Mouse (Mus musculus): ENCODE data around the gene Aoc1.
"Not testable (repeated sequence)": the region's sequence is repeated elsewhere in the genome, so short reads cannot be mapped to it uniquely, and the experiment has no call there.

The Aoc1 gene

GRCm38 (mm10) chr6:48860851-48861250 is 11.8 kb upstream of the Aoc1 start:
- DNase-seq (ENCODE audit: low spot score in 2 of 2), result no peak

- DNase-seq (ENCODE audit: low spot score in 2 of 2), result no peak
These were observed 10.9 kb upstream of the Aoc1 start for GRCm38 (mm10) chr6:48861616-48862280.

DNA sequence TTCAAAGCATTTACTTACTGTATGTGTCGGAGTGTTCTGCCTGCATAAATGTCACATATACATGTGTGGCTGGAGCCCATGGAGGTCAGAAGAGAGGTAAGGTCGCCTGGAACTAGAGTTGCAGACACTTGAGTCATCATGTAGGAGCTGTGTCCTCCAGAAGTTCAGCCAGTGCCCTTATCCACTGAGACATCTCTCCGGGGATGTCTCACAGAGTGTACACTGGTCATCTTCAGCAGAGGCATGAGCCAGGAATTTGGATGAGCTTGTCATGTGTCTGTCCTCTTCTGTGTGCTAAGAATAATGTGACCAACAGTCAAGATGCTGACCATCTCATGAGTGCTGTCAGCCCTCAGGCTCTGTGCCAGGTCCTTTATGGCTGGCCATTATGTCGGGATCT is 9.9 kb upstream of the Aoc1 start:
- DNase-seq (ENCODE audit: low spot score in 2 of 2), result no peak

GRCm38 (mm10) chr6:48863488-48863887 is 9.2 kb upstream of the Aoc1 start:
- DNase-seq (ENCODE audit: low spot score in 2 of 2), result no peak

GRCm38 (mm10) chr6:48864181-48864580 is 8.5 kb upstream of the Aoc1 start:
- DNase-seq (ENCODE audit: low spot score in 2 of 2), result no peak

DNA sequence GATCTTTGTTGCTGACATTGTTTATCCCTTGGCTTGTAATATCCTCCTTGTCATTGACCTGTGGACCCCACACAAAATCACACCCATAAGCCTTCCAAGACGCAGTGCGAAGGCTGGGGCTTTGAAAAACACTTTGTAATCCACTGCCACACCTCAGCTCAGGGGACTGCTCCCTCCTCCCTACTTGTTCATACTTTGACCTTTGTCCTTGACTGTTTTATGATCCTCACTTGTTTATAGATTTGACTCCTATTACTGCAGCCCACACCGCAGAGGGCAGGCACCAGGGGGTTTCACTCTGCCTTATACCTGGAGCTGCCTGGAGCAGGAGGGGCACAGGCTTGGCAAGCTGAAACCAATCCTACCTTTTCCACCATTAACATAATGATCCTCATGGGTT is 8.0 kb upstream of the Aoc1 start:
- DNase-seq (ENCODE audit: low spot score in 2 of 2), result no peak

DNA sequence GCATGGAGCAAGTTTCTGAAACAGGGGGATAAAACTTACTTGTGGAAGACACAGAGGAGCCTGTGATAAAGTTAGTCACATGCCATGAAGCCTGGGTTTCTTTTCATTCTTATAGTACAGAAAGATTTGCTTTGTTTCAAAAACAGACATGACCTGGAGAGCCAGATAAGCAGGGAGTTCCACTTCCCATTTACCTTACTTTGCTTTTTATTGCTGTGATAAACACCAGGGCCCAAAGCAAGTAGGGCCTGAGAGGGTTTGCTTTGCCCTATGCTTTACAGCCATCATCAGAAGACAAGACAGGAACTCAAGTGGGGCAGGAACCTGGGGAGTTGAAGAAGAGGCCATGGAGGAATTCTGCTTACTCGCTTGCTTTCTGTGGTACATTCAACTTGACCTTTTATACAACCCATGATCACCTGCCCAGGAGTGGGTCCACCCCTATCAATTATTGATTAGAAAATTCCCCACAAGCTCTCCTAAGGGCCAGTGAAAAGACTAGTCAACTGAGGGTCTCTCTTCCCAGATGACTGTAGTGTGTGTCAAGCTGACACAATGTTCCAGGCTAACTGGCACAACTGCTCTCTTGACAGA is 7.4 kb upstream of the Aoc1 start:
- no peak for DNase-seq (ENCODE audit: low spot score in 2 of 2)

DNA sequence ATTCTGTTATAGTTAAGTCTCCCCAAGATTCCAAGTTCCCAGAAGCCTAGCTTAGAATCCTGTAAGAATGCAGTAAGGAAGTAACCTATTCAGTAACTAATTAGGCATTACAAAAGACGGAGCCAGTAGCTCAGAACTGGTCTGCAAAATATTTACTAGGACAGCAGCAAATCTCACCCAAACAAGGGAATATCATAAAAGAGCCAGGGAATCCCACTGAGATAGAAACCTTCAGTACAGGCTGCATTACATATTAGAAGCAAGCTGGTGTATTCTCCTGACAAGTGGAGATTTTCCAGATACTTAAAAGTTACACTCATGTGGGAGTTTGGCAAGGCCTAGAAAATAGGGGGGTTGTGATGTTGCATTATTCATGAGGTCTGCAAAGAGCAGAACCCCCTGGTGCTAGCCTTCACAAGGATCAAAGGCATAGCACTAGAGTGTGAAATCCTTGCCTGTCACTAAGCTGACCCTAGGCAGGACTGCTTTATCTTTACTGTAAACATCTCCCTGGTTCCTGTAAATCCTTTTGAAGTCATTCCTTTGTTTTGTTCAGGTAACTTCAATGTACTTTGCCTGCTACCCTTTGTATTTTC is 6.2 kb upstream of the Aoc1 start:
- DNase-seq (ENCODE audit: low spot score in 2 of 2), result not testable (repeated sequence)

DNA sequence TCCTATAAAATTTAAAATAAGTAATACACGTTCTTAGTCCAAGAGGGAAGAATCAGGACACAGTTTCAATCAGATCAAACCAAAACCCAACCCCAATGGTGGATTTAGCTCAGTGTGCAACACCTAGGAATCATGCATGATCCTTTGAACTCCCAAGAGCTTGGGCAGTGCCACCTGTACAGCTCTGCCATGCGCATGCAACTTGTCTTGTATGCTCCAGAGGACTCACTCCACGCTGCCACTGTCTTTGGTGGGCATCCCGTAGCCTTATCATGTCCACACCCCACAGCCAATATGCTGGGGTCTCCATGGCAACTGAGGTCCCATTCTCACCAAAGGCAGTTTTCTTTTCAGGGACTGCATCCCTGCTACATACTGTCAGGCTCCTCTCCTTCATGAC is 5.5 kb upstream of the Aoc1 start:
- DNase-seq (ENCODE audit: low spot score in 2 of 2), result no peak

DNA sequence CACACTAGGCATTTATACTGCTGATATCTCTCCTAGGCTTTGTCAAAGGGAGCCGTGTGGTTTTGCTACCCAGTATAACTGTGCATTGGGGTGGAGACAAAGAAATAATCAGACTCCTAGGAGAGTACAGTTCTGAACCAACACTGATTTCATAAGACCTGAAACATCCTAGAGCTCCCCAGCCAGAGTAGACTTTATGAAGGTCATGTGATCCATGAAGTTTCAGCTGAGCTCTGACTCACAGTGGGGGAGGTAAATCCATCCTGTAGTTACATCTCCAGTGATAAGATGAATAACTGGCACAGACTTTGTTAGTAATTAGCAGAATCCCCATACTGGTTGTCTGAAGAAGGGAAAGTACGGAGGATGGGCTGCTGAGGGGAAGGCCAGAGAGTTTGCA is 2.9 kb upstream of the Aoc1 start:
- DNase-seq (ENCODE audit: low spot score in 2 of 2), result no peak

DNA sequence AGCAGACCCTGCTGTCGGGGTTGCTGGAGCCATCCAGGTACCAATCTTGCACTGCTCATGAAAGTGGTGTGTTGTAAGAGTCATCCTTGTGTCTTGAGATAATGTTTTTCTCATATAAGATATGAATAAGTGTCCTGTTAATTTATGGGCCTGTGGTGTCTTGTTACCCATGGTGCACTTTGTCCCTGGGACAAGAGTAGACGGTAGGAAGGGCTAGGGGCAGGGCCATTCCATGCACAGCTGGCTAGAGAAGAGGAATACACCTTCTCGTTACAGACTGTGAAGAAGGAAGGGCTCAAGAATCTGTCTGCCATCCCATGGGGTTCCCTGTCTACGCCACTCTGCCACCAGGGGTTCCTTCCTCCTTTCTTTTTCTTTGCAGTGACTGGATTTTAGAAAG is 1.9 kb downstream of the Aoc1 start:
- no peak for DNase-seq (ENCODE audit: low spot score in 2 of 2)

GRCm38 (mm10) chr6:48875515-48875914 is 2.8 kb downstream of the Aoc1 start:
- DNase-seq (ENCODE audit: low spot score in 2 of 2), result no peak

GRCm38 (mm10) chr6:48876510-48877135 is 3.9 kb downstream of the Aoc1 start:
- peak in 1 of 2 experiments; percentile 14 for DNase-seq (ENCODE audit: low spot score in 2 of 2)

DNA sequence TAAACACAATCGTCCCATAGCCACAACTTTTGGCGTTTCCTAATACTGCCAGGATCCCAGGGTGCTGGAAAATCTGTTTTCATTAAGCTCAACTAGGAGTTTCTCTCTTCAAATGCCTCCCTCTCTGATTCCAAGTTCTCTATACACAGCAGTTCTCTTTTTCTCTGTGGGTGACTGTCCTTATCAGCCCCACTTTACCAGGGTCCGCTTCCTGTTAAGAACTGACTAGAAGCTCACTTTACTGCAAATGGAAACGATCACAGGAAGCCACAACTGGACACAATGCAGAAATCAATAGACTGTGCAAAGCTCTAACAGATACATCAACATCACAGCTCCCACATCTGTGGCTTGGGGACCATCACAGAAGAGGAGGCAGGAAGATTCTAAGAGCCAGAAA is 21.5 kb downstream of the Aoc1 start:
- DNase-seq (ENCODE audit: low spot score in 2 of 2), result no peak

- DNase-seq (ENCODE audit: low spot score in 2 of 2), result no peak
These were observed 22.5 kb downstream of the Aoc1 start for GRCm38 (mm10) chr6:48894938-48895818.

DNA sequence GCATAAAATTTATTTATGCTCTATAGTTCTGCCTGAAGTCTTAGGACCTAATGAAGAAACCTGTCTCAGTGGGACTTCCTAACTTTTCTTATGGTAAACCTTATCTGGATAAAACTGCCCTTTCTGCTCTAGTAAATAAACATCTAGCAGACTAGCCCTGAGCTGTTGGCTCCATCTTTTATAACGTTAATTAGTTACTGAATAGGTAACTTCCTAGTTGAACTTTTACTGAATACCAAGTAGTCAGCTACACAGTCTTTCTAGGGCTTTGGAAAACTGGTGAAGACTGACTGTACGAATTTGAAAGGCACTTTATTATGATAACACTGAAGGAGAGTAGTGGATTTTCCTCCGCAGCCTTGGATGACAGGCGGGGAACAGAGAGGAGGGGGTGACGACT is 23.2 kb downstream of the Aoc1 start:
- DNase-seq (ENCODE audit: low spot score in 2 of 2), result no peak

DNA sequence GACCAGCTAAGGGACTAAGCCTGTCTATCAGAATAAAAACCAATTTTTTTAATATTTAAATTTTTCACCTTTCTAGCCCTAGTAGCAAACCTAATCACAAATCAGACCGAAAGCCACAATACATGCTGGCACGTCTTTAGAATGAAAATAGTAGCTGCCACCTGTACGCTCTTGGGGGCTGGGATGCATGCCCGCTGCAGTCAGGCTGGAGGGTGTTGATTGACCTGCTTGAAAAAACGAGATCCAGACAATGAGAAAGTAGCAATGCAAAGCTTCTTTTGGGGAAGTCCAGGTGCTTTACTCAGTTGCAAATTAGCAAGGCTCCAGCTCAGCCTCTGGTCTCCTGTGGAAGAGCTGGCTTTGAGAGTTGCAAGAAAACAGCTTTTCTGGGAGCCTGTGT is 24.3 kb downstream of the Aoc1 start:
- DNase-seq (ENCODE audit: low spot score in 2 of 2), result no peak

DNA sequence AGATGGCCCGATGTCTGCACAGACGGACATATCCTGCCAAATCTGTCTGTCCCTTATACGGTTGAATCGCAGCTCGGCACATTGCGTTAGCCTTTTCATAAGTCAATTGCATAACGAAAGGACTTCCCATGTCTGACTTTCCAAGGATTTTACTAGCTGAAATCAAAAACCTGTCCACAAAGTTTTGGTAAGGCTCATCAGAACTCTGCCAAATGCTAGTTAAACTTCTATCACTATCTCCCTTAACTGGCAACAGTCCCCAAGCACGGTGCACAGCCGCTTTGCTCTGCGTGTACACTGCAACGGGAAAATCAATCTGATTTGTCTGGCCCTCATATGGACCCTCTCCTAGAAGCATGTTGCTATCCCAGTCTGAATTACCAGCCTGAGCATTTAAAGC is 28.6 kb downstream of the Aoc1 start:
- not testable (repeated sequence) for DNase-seq (ENCODE audit: low spot score in 2 of 2)

DNA sequence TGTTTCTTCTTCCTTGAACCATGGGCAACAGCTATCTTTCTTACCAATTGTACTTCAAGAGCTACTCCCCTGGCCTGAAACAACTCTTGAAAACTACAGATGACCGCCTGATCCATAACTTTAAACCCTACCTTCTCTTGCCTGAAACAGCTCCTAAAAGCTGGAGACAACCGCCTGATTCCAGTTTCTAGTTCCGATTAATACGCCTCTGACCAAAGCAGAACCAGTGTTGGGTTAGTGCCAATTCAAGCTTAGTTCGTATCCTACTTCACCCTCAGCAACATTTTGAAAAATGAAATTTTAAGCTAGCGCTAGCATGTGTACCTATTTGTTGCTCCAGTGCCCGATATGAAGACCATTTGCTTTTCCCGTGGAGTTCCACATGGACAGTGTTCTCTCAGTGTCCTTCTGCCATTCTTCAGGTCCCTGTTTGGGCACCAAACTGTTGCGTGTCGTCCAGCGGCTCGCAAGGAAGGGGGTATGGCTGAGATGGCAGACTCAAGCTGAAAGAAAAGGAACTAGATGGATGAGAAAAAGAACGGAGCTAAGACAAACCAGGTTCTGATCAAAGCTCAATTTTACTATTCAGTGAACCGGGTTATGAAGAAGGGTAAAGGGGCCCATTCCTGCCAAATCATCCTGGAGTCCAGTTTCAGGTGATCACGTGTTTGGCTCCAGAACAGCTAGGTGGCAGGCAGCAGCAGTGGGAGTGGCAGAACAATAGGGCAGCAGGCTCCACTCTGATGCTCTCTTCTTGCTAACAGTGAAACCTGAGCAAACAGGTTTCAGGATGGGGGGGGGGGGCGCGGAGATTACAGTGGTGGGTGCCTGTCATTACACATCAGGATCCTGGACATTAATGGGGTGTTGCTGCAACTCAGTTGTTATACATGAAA is 30.1 kb downstream of the Aoc1 start:
- DNase-seq (ENCODE audit: low spot score in 2 of 2), result no peak

DNA sequence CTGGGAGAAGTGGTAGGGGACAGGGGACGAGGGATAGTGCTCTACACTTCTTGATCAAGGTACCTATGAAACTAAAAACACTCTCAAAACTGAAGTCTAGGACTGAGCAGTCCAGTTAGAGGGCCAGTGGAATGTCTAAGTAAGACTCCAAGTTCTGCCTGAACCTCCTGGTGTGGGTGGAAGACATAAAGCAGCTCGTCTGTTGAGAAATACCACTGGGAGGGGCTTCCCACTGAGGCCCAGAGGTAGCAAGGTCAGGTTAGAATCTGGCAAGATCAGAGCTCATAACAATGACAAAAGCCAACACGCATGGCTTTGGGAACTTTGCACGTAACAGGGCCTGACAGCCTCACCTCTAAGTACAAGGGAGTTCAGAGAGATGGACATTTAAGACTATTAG is 30.7 kb downstream of the Aoc1 start:
- no peak for DNase-seq (ENCODE audit: low spot score in 2 of 2)

- DNase-seq (ENCODE audit: low spot score in 2 of 2), result no peak
These were observed 32.9 kb downstream of the Aoc1 start for GRCm38 (mm10) chr6:48905606-48906005.

Measured in frontal cortex, postnatal 14 days (tissue).